Mouse (Mus musculus): ENCODE measurements at regions not wholly inside any gene's neighbourhood (a gene's known extent, or its start where the extent isn't known, plus 50 kb on each side); places are given as distances from the start of the nearest gene placed in this dataset.

GRCm38 (mm10) chr5:101040488-101040887 lies 195.0 kb downstream of the Gpat3 start:
- no peak overlapping the region for H3K27ac ChIP-seq (ENCODE audit: control insufficient read depth, low read depth, low read length)
- H3K4me1 ChIP-seq (ENCODE audit: control insufficient read depth in 1 of 2, insufficient read depth in 2 of 2, low read length in 2 of 2) = no peaks in the 10 kb centered on the region
- TF ChIP-seq MYC (IDR thresholded peaks at IDR 0.05; ENCODE audit: low read depth, low read length) (no peak), NELFE (IDR thresholded peaks at IDR 0.05; ENCODE audit: low read depth, low read length) (no peak), MYB (IDR thresholded peaks at IDR 0.05; ENCODE audit: low read depth, low read length) (no peak), POLR2AphosphoS5 (IDR thresholded peaks at IDR 0.05; ENCODE audit: borderline replicate concordance, low read depth, low read length) (no peak)
- H3K9ac ChIP-seq (ENCODE audit: control insufficient read depth, low read depth, low read length, poor library complexity, severe bottlenecking) = no peak overlapping the region
- no peaks in the 10 kb centered on the region for H3K27me3 ChIP-seq (ENCODE audit: control insufficient read depth in 1 of 2, insufficient read depth in 2 of 2, low read length in 2 of 2)
- H3K4me3 ChIP-seq (ENCODE audit: control insufficient read depth in 1 of 2, insufficient read depth in 1 of 2, low read depth in 2 of 2, low read length in 2 of 2) = no peak overlapping the region
- no peak for DNase-seq (ENCODE audit: low read depth, low spot score)
- H3K9me3 ChIP-seq (replicated peaks; ENCODE audit: insufficient read depth, low read length) = no peaks in the 10 kb centered on the region
- H3K79me2 ChIP-seq (ENCODE audit: control insufficient read depth, insufficient read depth, low read length, poor library complexity) = no peaks in the 10 kb centered on the region
- no peaks in the 10 kb centered on the region for H3K36me3 ChIP-seq (ENCODE audit: control insufficient read depth in 1 of 2, insufficient read depth in 2 of 2, low read length in 2 of 2)

- no peaks in the 10 kb centered on the region for H3K27me3 ChIP-seq (ENCODE audit: control insufficient read depth in 1 of 2, insufficient read depth in 2 of 2, low read length in 2 of 2)
- H3K4me3 ChIP-seq (ENCODE audit: control insufficient read depth in 1 of 2, insufficient read depth in 1 of 2, low read depth in 2 of 2, low read length in 2 of 2) = no peak overlapping the region
- no peak for DNase-seq (ENCODE audit: low read depth, low spot score)
- H3K27ac ChIP-seq (ENCODE audit: control insufficient read depth, low read depth, low read length) = no peak overlapping the region
- H3K9me3 ChIP-seq (replicated peaks; ENCODE audit: insufficient read depth, low read length) = no peaks in the 10 kb centered on the region
- no peaks in the 10 kb centered on the region for H3K36me3 ChIP-seq (ENCODE audit: control insufficient read depth in 1 of 2, insufficient read depth in 2 of 2, low read length in 2 of 2)
- H3K9ac ChIP-seq (ENCODE audit: control insufficient read depth, low read depth, low read length, poor library complexity, severe bottlenecking) = no peak overlapping the region
- no peaks in the 10 kb centered on the region for H3K79me2 ChIP-seq (ENCODE audit: control insufficient read depth, insufficient read depth, low read length, poor library complexity)
- H3K4me1 ChIP-seq (ENCODE audit: control insufficient read depth in 1 of 2, insufficient read depth in 2 of 2, low read length in 2 of 2) = no peaks in the 10 kb centered on the region
- TF ChIP-seq USF2 (IDR thresholded peaks at IDR 0.05; ENCODE audit: borderline replicate concordance in 1 of 2, insufficient read depth in 1 of 2, low read depth in 1 of 2, low read length in 2 of 2) = no peak
- no peak for TF ChIP-seq ETS1 (IDR thresholded peaks at IDR 0.05; ENCODE audit: low read depth, low read length)
- no peak for TF ChIP-seq JUND (IDR thresholded peaks at IDR 0.05; ENCODE audit: low read depth, low read length)
Observed at GRCm38 (mm10) chr5:101032968-101033367, 187.5 kb downstream of the Gpat3 start.

GRCm38 (mm10) chr5:101032147-101032900 lies 186.8 kb downstream of the Gpat3 start:
- Histone ChIP-seq H3K4me3 (ENCODE audit: control insufficient read depth in 1 of 2, insufficient read depth in 1 of 2, low read depth in 2 of 2, low read length in 2 of 2) (no peak overlapping the region), H3K36me3 (ENCODE audit: control insufficient read depth in 1 of 2, insufficient read depth in 2 of 2, low read length in 2 of 2) (no peaks in the 10 kb centered on the region), H3K79me2 (ENCODE audit: control insufficient read depth, insufficient read depth, low read length, poor library complexity) (no peaks in the 10 kb centered on the region), H3K27ac (ENCODE audit: control insufficient read depth, low read depth, low read length) (no peak overlapping the region), H3K9ac (ENCODE audit: control insufficient read depth, low read depth, low read length, poor library complexity, severe bottlenecking) (no peak overlapping the region), H3K4me1 (ENCODE audit: control insufficient read depth in 1 of 2, insufficient read depth in 2 of 2, low read length in 2 of 2) (no peaks in the 10 kb centered on the region), H3K9me3 (replicated peaks; ENCODE audit: insufficient read depth, low read length) (no peaks in the 10 kb centered on the region), H3K27me3 (ENCODE audit: control insufficient read depth in 1 of 2, insufficient read depth in 2 of 2, low read length in 2 of 2) (no peaks in the 10 kb centered on the region)
- DNase-seq (ENCODE audit: low read depth, low spot score) = no peak
- TF ChIP-seq ETS1 (IDR thresholded peaks at IDR 0.05; ENCODE audit: low read depth, low read length) = no peak
- no peak for TF ChIP-seq MAFK (IDR thresholded peaks at IDR 0.05; ENCODE audit: borderline replicate concordance, low read depth, low read length)
- TF ChIP-seq MAX (IDR thresholded peaks at IDR 0.05; ENCODE audit: low read length) = no peak
- TF ChIP-seq CHD2 (IDR thresholded peaks at IDR 0.05; ENCODE audit: low read length) = no peak
- TF ChIP-seq ZNF384 (IDR thresholded peaks at IDR 0.05; ENCODE audit: low read depth, low read length) = no peak
- TF ChIP-seq MAZ (IDR thresholded peaks at IDR 0.05; ENCODE audit: low read depth, low read length) = no peak
- TF ChIP-seq UBTF (IDR thresholded peaks at IDR 0.05; ENCODE audit: borderline replicate concordance, insufficient read depth, low read depth, low read length) = no peak
- TF ChIP-seq MYC (IDR thresholded peaks at IDR 0.05; ENCODE audit: low read depth, low read length) = no peak
- TF ChIP-seq ZC3H11A (IDR thresholded peaks at IDR 0.05; ENCODE audit: low read depth, low read length) = no peak
- TF ChIP-seq JUND (IDR thresholded peaks at IDR 0.05; ENCODE audit: low read depth, low read length) = no peak
- no peak for TF ChIP-seq POLR2A (IDR thresholded peaks at IDR 0.05; ENCODE audit: control insufficient read depth in 1 of 2, insufficient read depth in 1 of 2, low read depth in 1 of 2, low read length in 2 of 2, poor library complexity in 1 of 2)
- no peak for TF ChIP-seq MYB (IDR thresholded peaks at IDR 0.05; ENCODE audit: low read depth, low read length)
